Mouse (Mus musculus): ENCODE data around the gene Gm28710. TPM values are rescaled to one million over a fixed set of nuclear protein-coding genes. Genes with fewer than 3 reads are reported as not detected.

Gm28710 gene
- polyA plus RNA-seq, 1 experiment from 2014 or later, result 0.05 TPM

Other genes starting within 250 kb of the Gm28710 start
- gene Hgf, start 238.3 kb upstream of the Gm28710 start, polyA plus RNA-seq (2015; fragmentation: Nextera tagmentation; extraction: Ambion mirVana), result 4.5 TPM in 2 replicates